Mouse (Mus musculus): Measurements from ENCODE around the gene Synm. TPM values are rescaled to one million over a fixed set of nuclear protein-coding genes. Genes with fewer than 3 reads are reported as not detected.

Synm gene
- polyA plus RNA-seq, 1 experiment from 2014 or later, result 4.0 TPM

DNA sequence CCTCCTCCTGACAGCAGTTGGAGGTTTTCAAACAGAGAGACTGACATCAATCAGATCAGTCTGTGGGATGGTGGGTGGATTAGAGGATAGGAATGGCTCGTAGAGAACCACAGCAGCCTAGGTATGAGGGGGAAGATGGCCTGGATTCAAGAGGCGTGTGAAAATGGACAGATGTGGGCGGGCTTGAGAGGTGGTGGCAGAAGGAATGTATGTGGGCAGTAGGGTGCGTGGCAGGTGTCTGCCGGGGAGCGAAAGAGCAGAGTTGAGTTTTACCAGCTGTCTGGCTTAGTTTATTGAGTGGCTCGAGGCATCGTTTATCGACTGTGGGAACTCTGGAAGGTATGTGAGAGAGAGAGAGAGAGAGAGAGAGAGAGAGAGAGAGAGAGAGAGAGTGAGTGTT lies 78.5 kb downstream of the Synm start:
- 80% methylated on average over 9 of the region's 9 CpGs for WGBS
- H3K9ac ChIP-seq (replicated peaks; ENCODE audit: low read depth, low read length), result no peak overlapping the region
- no peaks in the 10 kb centered on the region for H3K4me1 ChIP-seq (ENCODE audit: control insufficient read depth, insufficient read depth, low read length)
- no peaks in the 10 kb centered on the region for H3K36me3 ChIP-seq (ENCODE audit: control insufficient read depth, insufficient read depth, low read length)
- H3K4me2 ChIP-seq (ENCODE audit: low read depth, low read length), result no peak overlapping the region
- no peak overlapping the region for H3K4me3 ChIP-seq (ENCODE audit: low read depth, low read length)
- H3K27ac ChIP-seq (ENCODE audit: low read depth, low read length), result no peak overlapping the region
- ATAC-seq (ENCODE audit: low read depth), result no peak
- H3K27me3 ChIP-seq (ENCODE audit: control insufficient read depth, insufficient read depth, low read length), result no peaks in the 10 kb centered on the region
- no peaks in the 10 kb centered on the region for H3K9me3 ChIP-seq (ENCODE audit: control insufficient read depth, low read length)

Small RNAs within 50 kb of the gene (microRNA-seq; reads per million reads assigned to microRNA genes)
- gene Gm23844, result not detected

Other genes with a start within 250 kb of the Synm start
- 29.1 and 41.1 TPM in 2 replicates for gene Lrrc28, start 114.5 kb downstream of the Synm start, polyA plus RNA-seq (2014; fragmentation: Nextera tagmentation; extraction: Ambion mirVana)
- gene Ttc23, start 112.3 kb downstream of the Synm start, polyA plus RNA-seq (2014; fragmentation: Nextera tagmentation; extraction: Ambion mirVana), result 5.4 and 10.9 TPM in 2 replicates
- 21.8 and 28.5 TPM in 2 replicates for gene Igf1r, start 193.1 kb upstream of the Synm start, polyA plus RNA-seq (2014; fragmentation: Nextera tagmentation; extraction: Ambion mirVana)

Data from neural tube, embryonic 14.5 days (tissue).